In genomic region chr2:7999444-7999843, GRCm38 (mm10) we compare ENCODE assay signal across 23 mouse cellular contexts.
DNase-seq lines count a peak whose midpoint lies in the region; ATAC-seq and TF ChIP-seq lines count a peak whose summit lies in the region.
"Had no signal": no experiment of that assay in that cellular context is flagged by ENCODE, and none has a peak within 500 bp of the region (broad histone marks: within the 10 kb centered on the region; RNA-seq: fewer than 3 reads in every experiment).

No protein-coding gene starts in this region.

- no peak overlapping the region for H3K9ac ChIP-seq in forebrain, postnatal 0 days
- H3K9ac ChIP-seq in midbrain, embryonic 11.5 days (ENCODE audit: low read length): no peak overlapping the region
- no peak overlapping the region for H3K9ac ChIP-seq in midbrain, postnatal 0 days (replicated peaks; ENCODE audit: low read length, poor library complexity, severe bottlenecking)
- H3K9ac ChIP-seq in hindbrain, embryonic 14.5 days: no peak overlapping the region
- H3K9ac ChIP-seq: heart, embryonic 13.5 days; hindbrain, embryonic 15.5 days had no signal

- no peak overlapping the region for H3K4me3 ChIP-seq in forebrain, postnatal 0 days (ENCODE audit: low read depth, low read length)
- H3K4me3 ChIP-seq in forebrain, embryonic 10.5 days: no peak overlapping the region
- H3K4me3 ChIP-seq in midbrain, embryonic 11.5 days (ENCODE audit: low read depth, low read length): no peak overlapping the region
- no peak overlapping the region for H3K4me3 ChIP-seq in midbrain, postnatal 0 days (ENCODE audit: low read depth, low read length)
- no peak overlapping the region for H3K4me3 ChIP-seq in hindbrain, embryonic 14.5 days (replicated peaks; ENCODE audit: low read length)
- H3K4me3 ChIP-seq: heart, adult 2 months; heart, embryonic 10.5 days; heart, embryonic 13.5 days; hindbrain, embryonic 15.5 days had no signal

- DNase-seq in forebrain, postnatal 0 days: peak; percentile 23
- no peak for DNase-seq in forebrain, embryonic 10.5 days (ENCODE audit: extremely low spot score, low spot score)
- DNase-seq in left cerebral cortex, adult 11 months (ENCODE audit: low spot score): peak; percentile 46
- DNase-seq in left cerebral cortex, adult 8-10 months (ENCODE audit: low spot score in 2 of 2): no peak
- DNase-seq in midbrain, embryonic 11.5 days (ENCODE audit: low spot score, missing footprints): peak; percentile 37
- no peak for DNase-seq in midbrain, postnatal 0 days (ENCODE audit: low spot score)
- no peak for DNase-seq in cerebellum, adult 8-10 months
- DNase-seq in hindbrain, embryonic 14.5 days (ENCODE audit: low spot score): no peak
- DNase-seq: adrenal gland, adult 8-10 months; adrenal gland, postnatal 25 days; cerebellum, adult 18-20 months; cerebellum, adult 9-11 months; cerebellum, postnatal 36 days; gastrocnemius, postnatal 10 days; gastrocnemius, postnatal 36 days; heart, adult 2 months; heart, postnatal 14 days; heart, postnatal 4 days had no signal

- no peaks in the 10 kb centered on the region for H3K27me3 ChIP-seq in forebrain, postnatal 0 days (ENCODE audit: insufficient read depth, low read length)
- no peaks in the 10 kb centered on the region for H3K27me3 ChIP-seq in forebrain, embryonic 10.5 days (ENCODE audit: poor library complexity, severe bottlenecking)
- H3K27me3 ChIP-seq in midbrain, embryonic 11.5 days (ENCODE audit: control insufficient read depth, insufficient read depth, low read length): no peaks in the 10 kb centered on the region
- no peaks in the 10 kb centered on the region for H3K27me3 ChIP-seq in midbrain, postnatal 0 days (ENCODE audit: insufficient read depth, low read length)
- H3K27me3 ChIP-seq in hindbrain, embryonic 14.5 days (ENCODE audit: control insufficient read depth, insufficient read depth, low read length): no peaks in the 10 kb centered on the region
- H3K27me3 ChIP-seq: heart, embryonic 13.5 days; hindbrain, embryonic 15.5 days had no signal

- no peak for TF ChIP-seq CTCF in forebrain, postnatal 0 days (IDR thresholded peaks at IDR 0.05; ENCODE audit: low read depth)
- no peak for TF ChIP-seq CTCF in midbrain, postnatal 0 days (IDR thresholded peaks at IDR 0.05)

- ATAC-seq in forebrain, postnatal 0 days: 0 out of 2 replicates have a peak, but pooled peaks have one; percentile 38
- ATAC-seq in midbrain, embryonic 11.5 days (ENCODE audit: low FRiP score): no peak
- ATAC-seq in midbrain, postnatal 0 days (ENCODE audit: low FRiP score): no peak
- ATAC-seq in hindbrain, embryonic 14.5 days (ENCODE audit: low FRiP score): no peak
- ATAC-seq: activated CD4-positive, CD25-positive, alpha-beta regulatory T cell, adult 4 months; forebrain, embryonic 14.5 days had no signal

- peak overlapping the region; percentile 42; the same call in 1 of the 2 replicates for H3K27ac ChIP-seq in forebrain, postnatal 0 days (ENCODE audit: low read depth, low read length)
- no peak overlapping the region for H3K27ac ChIP-seq in forebrain, embryonic 10.5 days
- H3K27ac ChIP-seq in midbrain, embryonic 11.5 days (ENCODE audit: low read depth, low read length): no peak overlapping the region
- H3K27ac ChIP-seq in midbrain, postnatal 0 days (ENCODE audit: low read depth, low read length): no peak overlapping the region
- H3K27ac ChIP-seq in hindbrain, embryonic 14.5 days: no peak overlapping the region
- H3K27ac ChIP-seq: heart, adult 2 months; heart, embryonic 10.5 days; heart, embryonic 13.5 days; hindbrain, embryonic 15.5 days had no signal

- no peaks in the 10 kb centered on the region for H3K4me1 ChIP-seq in forebrain, postnatal 0 days (ENCODE audit: insufficient read depth)
- H3K4me1 ChIP-seq in forebrain, embryonic 10.5 days: no peaks in the 10 kb centered on the region
- H3K4me1 ChIP-seq in midbrain, embryonic 11.5 days (ENCODE audit: control insufficient read depth, insufficient read depth, low read length): no peaks in the 10 kb centered on the region
- H3K4me1 ChIP-seq in midbrain, postnatal 0 days (ENCODE audit: insufficient read depth, low read length): no peaks in the 10 kb centered on the region
- H3K4me1 ChIP-seq in hindbrain, embryonic 14.5 days (replicated peaks; ENCODE audit: control insufficient read depth, insufficient read depth, low read length): no peaks in the 10 kb centered on the region
- H3K4me1 ChIP-seq: heart, embryonic 10.5 days; heart, embryonic 13.5 days; hindbrain, embryonic 15.5 days had no signal

- no peaks in the 10 kb centered on the region for H3K9me3 ChIP-seq in forebrain, postnatal 0 days (ENCODE audit: low read length)
- no peaks in the 10 kb centered on the region for H3K9me3 ChIP-seq in forebrain, embryonic 10.5 days
- no peaks in the 10 kb centered on the region for H3K9me3 ChIP-seq in midbrain, embryonic 11.5 days (ENCODE audit: control insufficient read depth, low read length)
- no peaks in the 10 kb centered on the region for H3K9me3 ChIP-seq in midbrain, postnatal 0 days (ENCODE audit: low read length)
- no peaks in the 10 kb centered on the region for H3K9me3 ChIP-seq in hindbrain, embryonic 14.5 days (ENCODE audit: control insufficient read depth, low read length)
- H3K9me3 ChIP-seq: heart, embryonic 10.5 days; heart, embryonic 13.5 days; hindbrain, embryonic 15.5 days had no signal

- H3K36me3 ChIP-seq in forebrain, postnatal 0 days (ENCODE audit: insufficient read depth): no peaks in the 10 kb centered on the region
- H3K36me3 ChIP-seq in forebrain, embryonic 10.5 days (replicated peaks): no peaks in the 10 kb centered on the region
- no peaks in the 10 kb centered on the region for H3K36me3 ChIP-seq in midbrain, embryonic 11.5 days (ENCODE audit: control insufficient read depth, insufficient read depth, low read length)
- no peaks in the 10 kb centered on the region for H3K36me3 ChIP-seq in midbrain, postnatal 0 days (ENCODE audit: insufficient read depth, low read length)
- H3K36me3 ChIP-seq in hindbrain, embryonic 14.5 days (replicated peaks; ENCODE audit: control insufficient read depth, insufficient read depth): no peaks in the 10 kb centered on the region
- H3K36me3 ChIP-seq: heart, embryonic 10.5 days; heart, embryonic 13.5 days; hindbrain, embryonic 15.5 days had no signal

- no peak overlapping the region for H3K4me2 ChIP-seq in forebrain, postnatal 0 days (ENCODE audit: low read depth)
- H3K4me2 ChIP-seq in midbrain, embryonic 11.5 days: no peak overlapping the region
- H3K4me2 ChIP-seq in midbrain, postnatal 0 days (ENCODE audit: low read depth, low read length, poor library complexity, severe bottlenecking): no peak overlapping the region
- H3K4me2 ChIP-seq in hindbrain, embryonic 14.5 days (replicated peaks): no peak overlapping the region
- H3K4me2 ChIP-seq: heart, embryonic 13.5 days; hindbrain, embryonic 15.5 days had no signal

- WGBS in forebrain, postnatal 0 days: 81% methylated on average over 2 of the region's 2 CpGs
- 87% methylated on average over 2 of the region's 2 CpGs for WGBS in forebrain, embryonic 10.5 days
- WGBS in midbrain, embryonic 11.5 days: 79% methylated on average over 2 of the region's 2 CpGs
- 81% methylated on average over 2 of the region's 2 CpGs for WGBS in midbrain, postnatal 0 days
- 96% methylated on average over 2 of the region's 2 CpGs for WGBS in hindbrain, embryonic 14.5 days

Comparison
In these comparisons a context has a peak if more than half of its experiments do, and no peak if none do; other contexts are left out.
1. DNase-seq: peak in forebrain, postnatal 0 days (single experiment), left cerebral cortex, adult 11 months (single experiment) and midbrain, embryonic 11.5 days (single experiment); none in forebrain, embryonic 10.5 days (single experiment), left cerebral cortex, adult 8-10 months (0 of 2), midbrain, postnatal 0 days (single experiment), cerebellum, adult 8-10 months (single experiment) and hindbrain, embryonic 14.5 days (single experiment).